Mouse (Mus musculus) embryonic facial prominence, embryonic 10.5 days (tissue): ENCODE data around the gene Stk4. TPM values are rescaled to one million over a fixed set of nuclear protein-coding genes. Genes with fewer than 3 reads are reported as not detected.

ENCODE experiments used
- DNase-seq: peaks from one replicate; pipeline ENCODE4 v3.0.0-alpha.2; 2017; ENCODE audit warnings: low spot score
- H3K27ac ChIP-seq: fragments of 300-500 bp; sonication (generic); replicated peaks from 2 replicates; pipeline ENCODE4 v1.5.1; 2016; ENCODE audit warnings: mild to moderate bottlenecking
- H3K27me3 ChIP-seq: fragments of 300-500 bp; sonication (generic); replicated peaks from 2 replicates; pipeline ENCODE4 v1.6.1; 2016; ENCODE audit warnings: low read depth, mild to moderate bottlenecking; ENCODE audit not compliant: poor library complexity, severe bottlenecking
- H3K36me3 ChIP-seq: fragments of 300-500 bp; sonication (generic); replicated peaks from 2 replicates; pipeline ENCODE4 v1.6.1; 2016; ENCODE audit warnings: mild to moderate bottlenecking, moderate library complexity
- H3K4me1 ChIP-seq: fragments of 300-500 bp; sonication (generic); 2 replicates; pipeline ENCODE4 v1.6.1; 2016
- H3K4me3 ChIP-seq: fragments of 300-500 bp; sonication (generic); 2 replicates; pipeline ENCODE4 v1.5.1; 2016; ENCODE audit warnings: mild to moderate bottlenecking, moderate library complexity
- H3K9me3 ChIP-seq: fragments of 300-500 bp; sonication (generic); 2 replicates; pipeline ENCODE4 v1.6.1; 2016; ENCODE audit warnings: mild to moderate bottlenecking
- WGBS: fragments of 180-500 bp; shearing (Covaris S2); methylation state at CpG from one replicate; pipeline ENCODE4 v1.1.7; 2016; 5-methylcytosine and 5-hydroxymethylcytosine counted together
- polyA plus RNA-seq: library from polyadenylated mRNA; unstranded; fragments of >200 nt; fragmentation: Nextera tagmentation; extraction: Ambion mirVana; gene quantifications from 2 replicates; pipeline ENCODE4 v1.2.1, GENCODE M21; 2016

The Stk4 gene
- polyA plus RNA-seq, 1 experiment from 2014 or later = 33.1 TPM

- Histone ChIP-seq H3K27ac (no peak overlapping the region), H3K27me3 (no peaks in the 10 kb centered on the region), H3K36me3 (peaks cover 63% of the 10 kb centered on the region), H3K4me3 (no peak overlapping the region), H3K9me3 (no peaks in the 10 kb centered on the region), H3K4me1 (0 out of 2 replicates have a peak, but pooled peaks cover 2% of the 10 kb centered on the region)
- DNase-seq = no peak
- 88% methylated on average over 8 of the region's 8 CpGs for WGBS
These were observed 41.4 kb downstream of the Stk4 start for GRCm38 (mm10) chr2:164111546-164111945.

GRCm38 (mm10) chr2:164114051-164114450 is 43.9 kb downstream of the Stk4 start:
- Histone ChIP-seq H3K4me3 (no peak overlapping the region), H3K27ac (no peak overlapping the region), H3K4me1 (no peaks in the 10 kb centered on the region), H3K27me3 (no peaks in the 10 kb centered on the region), H3K36me3 (peaks cover 58% of the 10 kb centered on the region), H3K9me3 (no peaks in the 10 kb centered on the region)
- WGBS = 93% methylated on average over 6 of the region's 6 CpGs
- DNase-seq = no peak

GRCm38 (mm10) chr2:164115531-164115930 is 45.4 kb downstream of the Stk4 start:
- Histone ChIP-seq H3K4me3 (no peak overlapping the region), H3K9me3 (no peaks in the 10 kb centered on the region), H3K4me1 (no peaks in the 10 kb centered on the region), H3K27me3 (no peaks in the 10 kb centered on the region), H3K27ac (no peak overlapping the region), H3K36me3 (peaks cover 65% of the 10 kb centered on the region)
- WGBS = 81% methylated on average over 10 of the region's 10 CpGs
- DNase-seq = peak; percentile 29

GRCm38 (mm10) chr2:164119503-164119902 is 49.4 kb downstream of the Stk4 start:
- WGBS = 93% methylated on average over 6 of the region's 6 CpGs
- Histone ChIP-seq H3K27me3 (no peaks in the 10 kb centered on the region), H3K27ac (no peak overlapping the region), H3K36me3 (peaks cover 59% of the 10 kb centered on the region), H3K9me3 (no peaks in the 10 kb centered on the region), H3K4me1 (no peaks in the 10 kb centered on the region), H3K4me3 (no peak overlapping the region)
- no peak for DNase-seq

GRCm38 (mm10) chr2:164123169-164123766 is 53.1 kb downstream of the Stk4 start:
- Histone ChIP-seq H3K27ac (no peak overlapping the region), H3K4me3 (no peak overlapping the region), H3K4me1 (no peaks in the 10 kb centered on the region), H3K36me3 (peaks cover 59% of the 10 kb centered on the region), H3K9me3 (no peaks in the 10 kb centered on the region), H3K27me3 (no peaks in the 10 kb centered on the region)
- 81% methylated on average over 5 of the region's 5 CpGs for WGBS
- DNase-seq = no peak

GRCm38 (mm10) chr2:164126533-164126955 is 56.4 kb downstream of the Stk4 start:
- no peak for DNase-seq
- Histone ChIP-seq H3K27ac (no peak overlapping the region), H3K4me3 (no peak overlapping the region), H3K4me1 (no peaks in the 10 kb centered on the region), H3K27me3 (no peaks in the 10 kb centered on the region), H3K36me3 (peaks cover 45% of the 10 kb centered on the region), H3K9me3 (no peaks in the 10 kb centered on the region)
- WGBS = 83% methylated on average over 13 of the region's 13 CpGs

- no peak for DNase-seq
- no peak overlapping the region for H3K27ac ChIP-seq
- H3K4me1 ChIP-seq = no peaks in the 10 kb centered on the region
- H3K36me3 ChIP-seq = peaks cover 46% of the 10 kb centered on the region
- no peaks in the 10 kb centered on the region for H3K27me3 ChIP-seq
- H3K9me3 ChIP-seq = no peaks in the 10 kb centered on the region
- WGBS = 92% methylated on average over 2 of the region's 2 CpGs
- H3K4me3 ChIP-seq = no peak overlapping the region
These were observed 57.2 kb downstream of the Stk4 start for GRCm38 (mm10) chr2:164127297-164127696.

- no peak overlapping the region for H3K27ac ChIP-seq
- WGBS = 93% methylated on average over 12 of the region's 12 CpGs
- DNase-seq = no peak
- H3K9me3 ChIP-seq = no peaks in the 10 kb centered on the region
- peaks cover 43% of the 10 kb centered on the region for H3K36me3 ChIP-seq
- no peaks in the 10 kb centered on the region for H3K27me3 ChIP-seq
- no peaks in the 10 kb centered on the region for H3K4me1 ChIP-seq
- no peak overlapping the region for H3K4me3 ChIP-seq
These were observed 58.7 kb downstream of the Stk4 start for GRCm38 (mm10) chr2:164128576-164129411.

GRCm38 (mm10) chr2:164131586-164131985 is 61.5 kb downstream of the Stk4 start:
- Histone ChIP-seq H3K27ac (no peak overlapping the region), H3K4me3 (no peak overlapping the region), H3K27me3 (no peaks in the 10 kb centered on the region), H3K36me3 (peaks cover 29% of the 10 kb centered on the region), H3K4me1 (no peaks in the 10 kb centered on the region), H3K9me3 (no peaks in the 10 kb centered on the region)
- no peak for DNase-seq
- 74% methylated on average over 1 of the region's 1 CpGs for WGBS

- Histone ChIP-seq H3K36me3 (peaks cover 22% of the 10 kb centered on the region), H3K27me3 (no peaks in the 10 kb centered on the region), H3K9me3 (no peaks in the 10 kb centered on the region), H3K4me3 (no peak overlapping the region), H3K4me1 (no peaks in the 10 kb centered on the region), H3K27ac (no peak overlapping the region)
- 66% methylated on average over 6 of the region's 6 CpGs for WGBS
- no peak for DNase-seq
These were observed 64.4 kb downstream of the Stk4 start for GRCm38 (mm10) chr2:164134563-164134962.

GRCm38 (mm10) chr2:164135367-164135766 is 65.2 kb downstream of the Stk4 start:
- H3K27ac ChIP-seq = no peak overlapping the region
- H3K36me3 ChIP-seq = peaks cover 30% of the 10 kb centered on the region
- H3K9me3 ChIP-seq = no peaks in the 10 kb centered on the region
- no peak overlapping the region for H3K4me3 ChIP-seq
- no peaks in the 10 kb centered on the region for H3K27me3 ChIP-seq
- no peak for DNase-seq
- WGBS = 73% methylated on average over 1 of the region's 1 CpGs
- no peaks in the 10 kb centered on the region for H3K4me1 ChIP-seq

- H3K4me3 ChIP-seq = no peak overlapping the region
- 62% methylated on average over 2 of the region's 2 CpGs for WGBS
- DNase-seq = no peak
- H3K4me1 ChIP-seq = peaks cover 2% of the 10 kb centered on the region
- no peaks in the 10 kb centered on the region for H3K27me3 ChIP-seq
- H3K9me3 ChIP-seq = no peaks in the 10 kb centered on the region
- H3K36me3 ChIP-seq = peaks cover 25% of the 10 kb centered on the region
- no peak overlapping the region for H3K27ac ChIP-seq
These were observed 66.3 kb downstream of the Stk4 start for GRCm38 (mm10) chr2:164136393-164136792.

- no peak for DNase-seq
- Histone ChIP-seq H3K27ac (no peak overlapping the region), H3K27me3 (no peaks in the 10 kb centered on the region), H3K36me3 (peaks cover 18% of the 10 kb centered on the region), H3K4me1 (peaks cover 15% of the 10 kb centered on the region), H3K4me3 (no peak overlapping the region), H3K9me3 (no peaks in the 10 kb centered on the region)
- 81% methylated on average over 6 of the region's 6 CpGs for WGBS
These were observed 67.6 kb downstream of the Stk4 start for GRCm38 (mm10) chr2:164137754-164138153.
